Mouse (Mus musculus): ENCODE results near the gene Rtp2.

DNA sequence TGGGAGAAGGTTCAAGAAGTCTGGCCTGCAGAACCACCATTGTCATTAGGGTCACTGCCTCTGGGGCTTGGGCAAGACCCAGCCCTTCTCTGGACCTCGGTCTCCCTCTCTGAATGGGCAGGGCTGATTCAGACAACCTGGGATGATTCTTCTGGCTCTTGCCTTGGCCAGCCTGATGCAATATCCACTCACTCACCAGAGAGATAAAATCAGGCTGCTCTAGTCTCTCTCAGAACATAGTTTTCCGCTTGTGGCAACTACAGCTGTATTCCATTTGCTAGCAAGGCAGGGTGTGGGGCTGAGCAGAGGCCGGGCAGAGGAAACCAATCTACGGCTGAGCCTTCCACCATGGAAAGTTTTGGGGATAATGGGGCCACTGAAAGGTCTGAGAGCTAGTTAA, 36.7 kb upstream of the Rtp2 start:
- TF ChIP-seq CTCF (IDR thresholded peaks at IDR 0.05; ENCODE audit: extremely low read depth, insufficient read depth, insufficient read length, insufficient replicate concordance), result no peak
- TF ChIP-seq POLR2A (IDR thresholded peaks at IDR 0.05; ENCODE audit: low read depth, low read length), result no peak

Data from spleen, adult 2 months (tissue).